Mouse (Mus musculus) forebrain, postnatal 0 days (tissue): Measurements from ENCODE around the gene Eef1akmt1. TPM values are rescaled to one million over a fixed set of nuclear protein-coding genes. Genes with fewer than 3 reads are reported as not detected.

Experiments used
- ATAC-seq: fragments of 200-750 bp; cut with Nextera tagmentation; 2 replicates; pipeline ENCODE4 v1.8.0; 2017; ENCODE audit warnings: mild to moderate bottlenecking, moderate library complexity
- DNase-seq: peaks from one replicate; pipeline ENCODE4 v3.0.0-alpha.2; 2015
- H3K27ac ChIP-seq: fragments of 300-500 bp; sonication (generic); 2 replicates; pipeline ENCODE4 v1.5.1; 2014; ENCODE audit warnings: low read depth, mild to moderate bottlenecking, antibody characterized with exemption, low read length, moderate library complexity, mixed read lengths
- H3K27me3 ChIP-seq: fragments of 300-500 bp; sonication (generic); 2 replicates; pipeline ENCODE4 v1.6.1; 2014; ENCODE audit warnings: mild to moderate bottlenecking, low read length, mixed read lengths; ENCODE audit not compliant: insufficient read depth
- H3K36me3 ChIP-seq: fragments of 300-500 bp; sonication (generic); 2 replicates; pipeline ENCODE4 v1.6.1; 2014; ENCODE audit warnings: mild to moderate bottlenecking, moderate library complexity; ENCODE audit not compliant: insufficient read depth
- H3K4me1 ChIP-seq: fragments of 300-500 bp; sonication (generic); 2 replicates; pipeline ENCODE4 v1.6.1; 2014; ENCODE audit warnings: antibody characterized with exemption; ENCODE audit not compliant: insufficient read depth
- H3K4me2 ChIP-seq: fragments of 300-500 bp; sonication (generic); 2 replicates; pipeline ENCODE4 v1.6.1; 2014; ENCODE audit warnings: low read depth, mild to moderate bottlenecking, moderate library complexity
- H3K4me3 ChIP-seq: fragments of 300-500 bp; sonication (generic); 2 replicates; pipeline ENCODE4 v1.5.1; 2014; ENCODE audit warnings: low read depth, low read length, mixed read lengths
- H3K9ac ChIP-seq: fragments of 300-500 bp; sonication (generic); 2 replicates; pipeline ENCODE4 v1.6.1; 2014; ENCODE audit warnings: mild to moderate bottlenecking
- H3K9me3 ChIP-seq: fragments of 300-500 bp; sonication (generic); 2 replicates; pipeline ENCODE4 v1.6.1; 2016; ENCODE audit warnings: low read length
- CTCF ChIP-seq: sonication (generic); IDR thresholded peaks from 2 replicates; pipeline ENCODE4 v1.5.1; 2016; ENCODE audit warnings: antibody characterized with exemption, control low read depth, low read depth
- WGBS: fragments of 180-500 bp; shearing (Covaris S2); extraction: QIAGEN DNeasy Blood & Tissue Kit; methylation state at CpG from one replicate; pipeline ENCODE4 v1.1.7; 2014; 5-methylcytosine and 5-hydroxymethylcytosine counted together
- polyA plus RNA-seq: library from polyadenylated mRNA; unstranded; fragments of >200 nt; fragmentation: Nextera tagmentation; extraction: Ambion mirVana; gene quantifications from 2 replicates; pipeline ENCODE4 v1.2.1, GENCODE M21; 2015
- total RNA-seq: library from RNA; depleted of rRNA; stranded (reverse); fragments of >200 nt; gene quantifications from 2 replicates; pipeline ENCODE4 v1.2.3, GENCODE M21; 2014

The Eef1akmt1 gene
- total and polyA plus RNA-seq, 2 experiments from 2014 or later: 45.7 to 82.9 TPM

- no peak for ATAC-seq
- no peak overlapping the region for H3K4me2 ChIP-seq
- no peak for TF ChIP-seq CTCF
- H3K27ac ChIP-seq: no peak overlapping the region
- H3K4me1 ChIP-seq: 0 out of 2 replicates have a peak, but pooled peaks cover 5% of the 10 kb centered on the region
- no peak overlapping the region for H3K9ac ChIP-seq
- DNase-seq: no peak
- no peaks in the 10 kb centered on the region for H3K27me3 ChIP-seq
- H3K36me3 ChIP-seq: no peaks in the 10 kb centered on the region
- no peak overlapping the region for H3K4me3 ChIP-seq
- H3K9me3 ChIP-seq: no peaks in the 10 kb centered on the region
- 43% methylated on average over 2 of the region's 2 CpGs for WGBS
Measured at GRCm38 (mm10) chr14:57611034-57611433, 39.6 kb upstream of the Eef1akmt1 start.

DNA sequence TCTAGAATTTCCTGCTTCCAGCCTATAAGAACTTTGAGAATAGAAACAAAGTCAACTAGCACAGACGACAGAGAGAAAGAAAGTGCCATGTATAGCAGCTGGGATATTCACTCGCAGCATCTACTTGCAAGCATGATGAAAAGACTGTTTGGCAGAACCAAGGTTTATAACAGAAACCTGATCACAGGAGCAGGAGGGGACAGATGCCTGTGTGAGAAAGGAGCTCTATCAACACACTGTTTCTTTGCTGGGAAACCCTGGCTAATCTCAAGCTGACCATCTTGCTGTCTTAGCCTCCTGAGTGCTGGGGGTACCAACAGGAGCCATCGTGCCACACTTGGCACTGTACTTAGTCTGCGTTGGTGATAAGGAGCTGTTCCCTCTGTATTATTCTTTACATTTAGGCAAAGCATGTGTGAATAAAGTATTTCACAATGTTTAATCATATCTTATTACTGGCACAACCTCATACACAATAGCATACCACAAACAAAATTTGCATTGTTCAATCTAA is 38.5 kb upstream of the Eef1akmt1 start:
- 45% methylated on average over 4 of the region's 4 CpGs for WGBS

GRCm38 (mm10) chr14:57607500-57607899 is 36.1 kb upstream of the Eef1akmt1 start:
- Histone ChIP-seq H3K9me3 (no peaks in the 10 kb centered on the region), H3K36me3 (peaks cover 7% of the 10 kb centered on the region; the same call in 1 of the 2 replicates), H3K4me3 (no peak overlapping the region), H3K9ac (no peak overlapping the region), H3K4me1 (0 out of 2 replicates have a peak, but pooled peaks cover 5% of the 10 kb centered on the region), H3K27me3 (no peaks in the 10 kb centered on the region), H3K27ac (no peak overlapping the region), H3K4me2 (no peak overlapping the region)
- peak; percentile 76 for ATAC-seq
- peak; percentile 81 for DNase-seq
- no peak for TF ChIP-seq CTCF
- WGBS: 12% methylated on average over 1 of the region's 1 CpGs

More for the DNA sequence above, 38.5 kb upstream of the Eef1akmt1 start:
- Histone ChIP-seq H3K27ac (no peak overlapping the region), H3K4me1 (0 out of 2 replicates have a peak, but pooled peaks cover 5% of the 10 kb centered on the region), H3K27me3 (no peaks in the 10 kb centered on the region), H3K9ac (no peak overlapping the region), H3K4me2 (no peak overlapping the region), H3K4me3 (no peak overlapping the region), H3K9me3 (no peaks in the 10 kb centered on the region), H3K36me3 (no peaks in the 10 kb centered on the region)
- ATAC-seq (peak; percentile 38), DNase-seq (peak; percentile 35)
- TF ChIP-seq CTCF: no peak

- DNase-seq: peak; percentile 17
- H3K4me3 ChIP-seq: no peak overlapping the region
- peaks cover 13% of the 10 kb centered on the region; the same call in 1 of the 2 replicates for H3K36me3 ChIP-seq
- ATAC-seq: peak; percentile 53
- no peaks in the 10 kb centered on the region for H3K9me3 ChIP-seq
- no peak overlapping the region for H3K9ac ChIP-seq
- no peaks in the 10 kb centered on the region for H3K27me3 ChIP-seq
- WGBS: 41% methylated on average over 8 of the region's 8 CpGs
- H3K4me2 ChIP-seq: no peak overlapping the region
- TF ChIP-seq CTCF: no peak
- 0 out of 2 replicates have a peak, but pooled peaks cover 5% of the 10 kb centered on the region for H3K4me1 ChIP-seq
- H3K27ac ChIP-seq: no peak overlapping the region
Measured at GRCm38 (mm10) chr14:57606663-57607365, 35.4 kb upstream of the Eef1akmt1 start.

DNA sequence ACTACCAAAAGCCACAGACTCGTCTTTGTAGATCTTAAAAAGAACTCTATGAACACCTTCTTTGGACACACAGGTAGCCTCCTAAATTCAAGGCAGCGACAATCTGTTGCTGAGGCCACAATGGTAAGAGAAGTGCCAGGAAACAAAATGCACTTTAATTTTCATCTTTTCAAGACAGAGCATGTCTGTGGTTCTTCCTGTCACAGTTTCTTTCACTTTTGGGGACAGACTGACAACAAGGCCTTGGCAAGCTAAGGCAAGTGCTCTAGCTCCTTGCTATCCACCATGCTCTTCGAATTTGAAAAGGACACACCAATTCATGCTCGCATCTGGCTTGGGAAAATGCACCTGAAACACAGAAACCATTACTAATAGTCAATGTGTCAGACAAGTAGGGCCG is 21.9 kb upstream of the Eef1akmt1 start:
- no peak overlapping the region for H3K9ac ChIP-seq
- H3K36me3 ChIP-seq: peaks cover 51% of the 10 kb centered on the region
- H3K4me1 ChIP-seq: no peaks in the 10 kb centered on the region
- H3K4me3 ChIP-seq: no peak overlapping the region
- no peak for ATAC-seq
- DNase-seq: no peak
- H3K9me3 ChIP-seq: no peaks in the 10 kb centered on the region
- H3K27me3 ChIP-seq: no peaks in the 10 kb centered on the region
- WGBS: 95% methylated on average over 5 of the region's 5 CpGs
- H3K4me2 ChIP-seq: no peak overlapping the region
- TF ChIP-seq CTCF: no peak
- H3K27ac ChIP-seq: no peak overlapping the region

DNA sequence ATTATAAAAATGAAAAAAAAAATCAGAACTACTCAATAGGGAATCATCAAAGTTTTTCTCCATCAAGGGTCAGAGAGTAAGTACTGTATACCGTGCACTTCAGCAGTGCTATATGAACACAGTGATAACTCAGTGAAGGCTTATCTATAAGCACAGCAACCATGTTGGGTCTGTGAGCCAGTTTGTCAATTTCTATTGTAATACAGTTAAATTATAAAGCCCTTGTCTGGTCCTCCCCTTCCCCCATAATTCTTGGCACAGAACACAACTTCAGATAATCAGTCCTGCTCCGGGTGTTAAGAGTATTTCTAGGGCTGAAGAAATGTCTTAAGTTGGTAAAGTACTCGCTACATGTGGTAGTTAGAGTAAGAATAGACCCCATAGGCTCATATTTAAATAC is 20.4 kb upstream of the Eef1akmt1 start:
- peaks cover 54% of the 10 kb centered on the region for H3K36me3 ChIP-seq
- no peak for TF ChIP-seq CTCF

GRCm38 (mm10) chr14:57576364-57577060 is 5.1 kb upstream of the Eef1akmt1 start:
- DNase-seq (no peak), ATAC-seq (no peak)
- WGBS: 96% methylated on average over 2 of the region's 2 CpGs
- Histone ChIP-seq H3K9me3 (no peaks in the 10 kb centered on the region), H3K9ac (no peak overlapping the region), H3K4me1 (no peaks in the 10 kb centered on the region), H3K4me2 (no peak overlapping the region), H3K27ac (no peak overlapping the region), H3K36me3 (no peaks in the 10 kb centered on the region), H3K27me3 (no peaks in the 10 kb centered on the region), H3K4me3 (no peak overlapping the region)
- TF ChIP-seq CTCF: no peak

More for the DNA sequence above, 20.4 kb upstream of the Eef1akmt1 start:
- DNase-seq (no peak), ATAC-seq (no peak)
- Histone ChIP-seq H3K9ac (no peak overlapping the region), H3K27me3 (no peaks in the 10 kb centered on the region), H3K4me2 (no peak overlapping the region), H3K9me3 (no peaks in the 10 kb centered on the region), H3K4me3 (no peak overlapping the region), H3K4me1 (no peaks in the 10 kb centered on the region), H3K27ac (no peak overlapping the region)
- 96% methylated on average over 3 of the region's 3 CpGs for WGBS
